Mouse (Mus musculus): ENCODE data around the gene Clec2g. TPM values are rescaled to one million over a fixed set of nuclear protein-coding genes. Genes with fewer than 3 reads are reported as not detected.
"Not testable (repeated sequence)": the region's sequence is repeated elsewhere in the genome, so short reads cannot be mapped to it uniquely, and the experiment has no call there.

Clec2g gene
- total and polyA plus RNA-seq, 3 experiments, result 0.04 TPM; not detected in 2

DNA sequence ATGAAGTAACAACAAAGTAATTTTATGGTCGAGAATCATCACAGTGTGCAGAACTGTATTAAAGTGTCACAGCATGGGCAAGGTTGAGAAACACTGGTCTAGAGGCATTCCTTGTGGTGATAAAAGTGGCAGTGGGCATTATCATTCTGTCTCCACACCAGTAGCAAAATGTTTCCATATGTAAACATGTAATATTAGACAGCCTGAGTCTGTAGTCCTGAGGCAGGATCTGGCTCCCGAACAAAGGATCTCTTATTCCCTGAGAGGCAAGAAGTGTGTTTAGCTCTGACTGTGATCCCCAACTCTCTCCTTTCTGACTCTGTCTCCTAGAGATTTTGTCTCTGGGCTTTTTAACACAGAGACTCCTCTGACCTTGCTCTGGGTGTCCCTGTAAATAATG lies 1.1 kb upstream of the Clec2g start:
- Histone ChIP-seq H3K27me3 (ENCODE audit: control insufficient read depth in 1 of 2, insufficient read depth in 2 of 2, low read length in 2 of 2) (no peaks in the 10 kb centered on the region), H3K27ac (ENCODE audit: control insufficient read depth, low read depth, low read length) (no peak overlapping the region), H3K4me1 (ENCODE audit: control insufficient read depth in 1 of 2, insufficient read depth in 2 of 2, low read length in 2 of 2) (no peaks in the 10 kb centered on the region), H3K36me3 (ENCODE audit: control insufficient read depth in 1 of 2, insufficient read depth in 2 of 2, low read length in 2 of 2) (no peaks in the 10 kb centered on the region), H3K9me3 (replicated peaks; ENCODE audit: insufficient read depth, low read length) (no peaks in the 10 kb centered on the region), H3K4me3 (ENCODE audit: control insufficient read depth in 1 of 2, insufficient read depth in 1 of 2, low read depth in 2 of 2, low read length in 2 of 2) (no peak overlapping the region), H3K79me2 (ENCODE audit: control insufficient read depth, insufficient read depth, low read length, poor library complexity) (no peaks in the 10 kb centered on the region), H3K9ac (ENCODE audit: control insufficient read depth, low read depth, low read length, poor library complexity, severe bottlenecking) (no peak overlapping the region)
- DNase-seq (ENCODE audit: low read depth, low spot score), result no peak
- TF ChIP-seq NRF1 (IDR thresholded peaks at IDR 0.05; ENCODE audit: insufficient read depth, low read depth, low read length, poor library complexity, severe bottlenecking) (no peak), SMC3 (IDR thresholded peaks at IDR 0.05; ENCODE audit: low read depth, low read length) (no peak), JUND (IDR thresholded peaks at IDR 0.05; ENCODE audit: low read depth, low read length) (no peak), BHLHE40 (IDR thresholded peaks at IDR 0.05; ENCODE audit: borderline replicate concordance, low read depth, low read length) (no peak), CHD2 (IDR thresholded peaks at IDR 0.05; ENCODE audit: low read length) (no peak), CTCF (IDR thresholded peaks at IDR 0.05 in 2 of 3, conservative IDR thresholded peaks at IDR 0.05 in 1 of 3; ENCODE audit: control insufficient read depth in 1 of 3, insufficient read depth in 1 of 3, low read depth in 2 of 3, low read length in 3 of 3, poor library complexity in 1 of 3, severe bottlenecking in 1 of 3) (no peak), KAT2A (conservative IDR thresholded peaks at IDR 0.05; ENCODE audit: low read depth, low read length) (no peak), SIN3A (IDR thresholded peaks at IDR 0.05; ENCODE audit: low read length) (no peak), HCFC1 (IDR thresholded peaks at IDR 0.05; ENCODE audit: low read depth, low read length) (no peak), EP300 (IDR thresholded peaks at IDR 0.05; ENCODE audit: low read depth in 1 of 2, low read length in 2 of 2) (no peak), MXI1 (IDR thresholded peaks at IDR 0.05; ENCODE audit: low read depth, low read length) (no peak), POLR2AphosphoS2 (IDR thresholded peaks at IDR 0.05; ENCODE audit: low read length) (no peak), RCOR1 (IDR thresholded peaks at IDR 0.05; ENCODE audit: low read depth, low read length) (no peak), UBTF (IDR thresholded peaks at IDR 0.05; ENCODE audit: borderline replicate concordance, insufficient read depth, low read depth, low read length) (no peak), TAL1 (IDR thresholded peaks at IDR 0.05; ENCODE audit: low read length) (no peak), ZC3H11A (IDR thresholded peaks at IDR 0.05; ENCODE audit: low read depth, low read length) (no peak), MAZ (IDR thresholded peaks at IDR 0.05; ENCODE audit: low read depth, low read length) (no peak)

DNA sequence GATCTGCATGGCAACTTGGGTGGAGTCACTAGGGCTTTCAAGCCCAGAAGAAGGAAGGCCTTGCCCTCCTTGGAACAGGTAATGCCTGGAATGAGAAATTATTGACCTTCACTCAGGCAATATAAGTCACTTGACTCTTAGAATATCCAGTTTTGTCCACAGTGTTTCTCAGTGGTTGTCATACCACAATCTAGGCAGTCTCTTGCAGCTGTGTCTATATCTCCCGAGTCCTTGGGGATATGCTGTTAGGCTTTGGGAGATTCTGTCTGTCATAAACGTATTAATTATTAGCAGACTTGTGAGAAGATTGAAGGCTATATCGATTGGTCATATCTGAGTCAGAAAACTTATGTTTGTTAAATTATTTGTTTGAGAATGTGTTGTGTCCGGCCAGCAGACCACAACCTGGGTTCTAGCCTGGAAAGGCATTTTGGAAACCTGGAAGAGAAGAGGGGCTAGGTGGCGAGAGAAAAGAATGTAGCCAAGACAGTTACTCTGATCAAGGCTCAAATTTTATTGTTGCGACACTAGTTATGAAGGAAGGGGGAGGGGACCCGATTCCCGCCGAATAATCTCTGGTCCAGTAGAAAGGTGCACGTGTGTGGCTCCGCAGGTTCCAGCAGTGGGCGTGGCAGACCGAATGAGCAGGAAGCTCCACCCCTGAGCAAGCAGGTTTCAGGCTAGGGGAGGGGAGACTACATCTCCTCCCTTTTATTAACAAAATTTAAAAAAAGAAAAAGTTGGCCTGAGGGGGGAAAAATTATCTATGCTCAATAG lies 1.9 kb downstream of the Clec2g start:
- not testable (repeated sequence) for H3K4me3 ChIP-seq (ENCODE audit: control insufficient read depth in 1 of 2, insufficient read depth in 1 of 2, low read depth in 2 of 2, low read length in 2 of 2); H3K9me3 ChIP-seq (replicated peaks; ENCODE audit: insufficient read depth, low read length); H3K27me3 ChIP-seq (ENCODE audit: control insufficient read depth in 1 of 2, insufficient read depth in 2 of 2, low read length in 2 of 2); DNase-seq (ENCODE audit: low read depth, low spot score); H3K9ac ChIP-seq (ENCODE audit: control insufficient read depth, low read depth, low read length, poor library complexity, severe bottlenecking); H3K4me1 ChIP-seq (ENCODE audit: control insufficient read depth in 1 of 2, insufficient read depth in 2 of 2, low read length in 2 of 2); H3K79me2 ChIP-seq (ENCODE audit: control insufficient read depth, insufficient read depth, low read length, poor library complexity); H3K27ac ChIP-seq (ENCODE audit: control insufficient read depth, low read depth, low read length); H3K36me3 ChIP-seq (ENCODE audit: control insufficient read depth in 1 of 2, insufficient read depth in 2 of 2, low read length in 2 of 2)

All from MEL (cell line).